Mouse (Mus musculus) mesoderm, embryonic 11.5 days (tissue): Measurements from ENCODE around the gene Ccr6.

Experiments used
- DNase-seq: peaks from one replicate; pipeline ENCODE4 v3.0.0-alpha.2; 2012; ENCODE audit warnings: low read depth, low spot score

Gene Ccr6

DNA sequence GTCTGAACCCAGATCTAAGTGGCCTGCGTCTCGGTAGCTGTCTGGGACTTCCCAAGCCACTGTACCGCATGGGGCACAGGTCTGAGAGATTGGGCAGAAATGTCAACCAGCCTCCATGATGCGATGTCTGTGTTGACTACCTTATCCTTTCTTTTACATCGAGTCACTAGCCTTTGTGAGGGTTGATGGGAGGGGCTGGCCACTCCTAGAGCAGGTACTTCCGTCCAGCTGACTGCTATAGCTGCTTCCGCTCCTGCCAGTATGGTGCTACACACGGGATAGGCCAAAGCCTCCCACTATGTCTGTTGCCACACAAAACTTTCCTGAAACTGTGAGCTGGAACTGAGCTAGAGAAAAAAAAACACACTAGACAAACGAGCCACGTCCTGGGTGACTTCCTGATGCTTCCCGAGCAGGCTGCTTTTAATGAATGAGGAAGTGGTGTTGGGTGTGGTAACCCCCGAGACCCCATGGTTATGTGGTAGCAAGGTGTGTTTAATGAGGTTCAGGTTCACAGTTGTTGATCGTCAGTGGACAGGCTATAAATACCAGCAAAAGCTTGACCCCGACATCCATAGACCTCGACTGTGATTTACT lies 2.1 kb upstream of the Ccr6 start:
- DNase-seq: no peak

DNA sequence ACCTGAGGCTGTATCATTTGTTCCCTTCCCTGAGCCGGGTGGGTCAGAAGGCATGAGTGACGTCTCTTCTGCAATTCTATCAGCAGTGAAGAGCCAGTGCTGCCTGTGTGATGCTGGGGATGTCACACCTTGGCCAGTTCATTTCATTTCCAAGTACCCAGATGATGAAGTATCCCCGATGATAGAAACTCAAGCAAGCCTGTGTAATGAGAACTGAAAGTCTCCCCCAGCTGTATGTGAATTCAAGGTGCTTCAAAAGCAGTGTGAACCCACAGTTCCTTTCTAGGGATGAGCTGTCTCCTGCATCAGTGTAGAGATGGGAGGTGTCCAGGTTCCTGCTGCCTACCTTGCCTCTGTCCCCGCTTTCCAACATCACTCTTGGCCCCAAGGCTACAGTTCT lies 1.3 kb upstream of the Ccr6 start:
- no peak for DNase-seq

DNA sequence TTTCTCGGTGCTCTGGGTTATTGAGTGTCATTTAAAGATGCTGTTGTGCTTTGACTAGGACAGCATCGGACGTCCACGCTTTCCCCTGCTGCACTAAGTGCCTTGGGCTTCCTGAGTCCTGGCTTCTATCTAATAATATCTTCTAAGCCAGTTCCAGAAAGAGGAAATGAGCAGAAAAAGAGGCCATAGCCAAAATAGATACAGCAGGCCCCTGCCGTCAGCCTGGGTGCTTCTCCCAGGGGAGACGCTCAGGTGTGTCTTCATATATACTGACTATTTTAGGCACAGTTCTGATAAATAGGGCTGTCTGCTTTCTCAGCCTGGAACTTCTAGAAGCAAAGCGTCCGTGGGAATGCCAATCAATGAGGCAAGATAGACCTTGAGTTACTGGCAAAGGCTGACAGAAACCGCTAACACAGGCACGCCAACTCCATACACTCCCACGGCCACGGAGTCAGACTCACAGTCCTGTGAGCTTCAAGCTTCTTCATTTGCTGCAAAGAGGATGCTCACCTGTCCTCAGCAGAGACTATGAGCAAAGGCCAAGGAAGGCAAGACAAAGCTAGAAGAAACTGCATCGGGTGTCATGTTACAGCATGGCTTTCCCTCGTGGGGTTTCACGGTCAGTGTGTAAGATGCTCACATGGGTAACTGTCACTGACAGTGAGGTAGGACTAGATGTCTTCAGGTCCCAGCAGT lies 2.3 kb downstream of the Ccr6 start:
- no peak for DNase-seq

DNA sequence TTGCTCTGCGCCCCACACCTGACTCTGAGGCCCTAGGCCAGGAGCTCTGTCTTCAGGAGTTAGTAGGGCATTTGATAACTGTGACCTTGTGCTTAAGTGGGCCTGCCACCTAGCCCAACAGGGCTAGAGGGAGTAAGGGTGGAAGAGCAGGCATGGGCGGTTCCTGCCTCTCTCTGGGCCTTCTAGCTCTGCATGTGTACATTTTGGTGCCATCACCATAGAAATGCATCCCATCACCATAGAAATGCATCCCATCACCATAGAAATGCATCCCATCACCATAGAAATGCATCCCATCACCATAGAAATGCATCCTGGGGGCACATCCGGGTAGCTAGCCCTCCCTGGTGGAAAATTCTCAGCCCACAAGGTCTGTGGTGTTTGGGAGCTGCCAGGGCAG lies 3.7 kb downstream of the Ccr6 start:
- no peak for DNase-seq

DNA sequence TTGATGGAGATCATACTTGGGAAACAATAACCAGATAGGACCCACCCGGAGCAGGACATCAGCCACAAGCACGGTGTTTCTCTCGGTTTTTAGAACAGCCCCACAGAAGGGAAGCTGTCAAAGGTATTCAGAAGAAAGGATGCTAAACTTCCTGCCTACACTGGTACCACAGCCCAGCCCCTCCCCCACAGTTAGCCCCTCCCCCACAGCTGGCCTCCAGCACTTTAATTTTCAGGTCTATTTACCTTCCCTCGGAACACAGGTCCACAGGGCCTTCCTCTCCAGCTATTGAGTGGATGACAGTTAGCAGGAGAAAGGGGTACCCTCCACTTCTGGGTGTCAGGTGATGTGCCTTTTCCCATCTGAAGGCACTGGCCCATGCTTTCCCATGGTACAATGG lies 4.7 kb downstream of the Ccr6 start:
- no peak for DNase-seq

DNA sequence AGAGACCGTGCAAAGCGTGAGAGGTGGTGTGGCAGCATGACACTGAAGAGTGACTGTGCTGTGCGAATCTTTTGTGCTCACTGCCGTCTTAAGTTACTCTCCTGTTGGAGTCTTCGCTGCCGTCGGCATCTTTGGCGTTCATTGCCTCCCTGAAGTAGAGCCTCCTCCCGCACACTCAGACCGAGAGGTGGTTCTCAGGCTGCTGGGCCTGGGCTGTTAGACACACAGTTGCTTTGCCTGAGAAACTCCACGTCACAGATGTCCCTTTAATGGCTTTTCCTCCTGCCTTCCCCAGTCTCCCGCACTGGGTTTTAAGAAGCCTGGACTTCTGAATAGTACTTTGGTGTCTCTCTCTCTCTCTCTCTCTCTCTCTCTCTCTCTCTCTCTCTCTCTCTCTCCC lies 5.8 kb downstream of the Ccr6 start:
- DNase-seq: no peak

DNA sequence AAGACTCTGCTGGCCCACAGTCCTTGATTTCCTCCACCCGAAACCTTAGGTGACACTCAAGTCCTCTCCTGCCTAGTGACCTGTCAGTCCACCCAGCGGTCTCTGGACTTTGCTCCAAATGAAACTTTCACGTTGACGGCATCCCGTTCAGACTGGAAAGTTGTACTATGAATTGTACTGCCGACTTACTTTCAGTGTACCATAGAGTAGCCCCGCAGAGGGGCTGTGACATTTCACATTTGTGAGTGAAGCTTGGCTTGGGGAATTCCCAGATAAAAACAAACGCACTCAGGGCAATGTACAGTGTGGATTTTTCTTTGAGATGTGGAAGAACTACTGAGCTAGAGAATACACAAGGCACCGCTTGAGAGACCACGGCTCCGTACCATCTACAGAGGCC lies 6.3 kb downstream of the Ccr6 start:
- no peak for DNase-seq

DNA sequence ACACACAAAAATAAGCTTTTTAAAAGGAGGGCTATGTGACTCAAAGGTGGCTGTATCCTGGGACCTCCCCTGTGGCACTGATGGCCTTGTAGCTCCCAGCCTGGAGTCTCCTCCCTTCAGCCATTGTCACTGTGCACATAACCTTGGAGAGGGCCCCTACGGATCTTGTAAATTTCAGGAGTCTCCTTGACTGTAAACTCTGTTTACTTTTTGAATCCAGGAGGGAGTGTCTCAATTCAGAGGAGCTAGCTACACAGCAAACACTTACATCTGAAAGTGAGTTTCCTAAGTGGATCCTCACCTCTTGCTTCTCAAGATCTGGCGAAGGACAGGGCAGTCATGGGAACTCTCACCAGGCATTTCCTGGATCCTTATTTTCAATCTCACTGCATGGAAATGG lies 8.3 kb downstream of the Ccr6 start:
- no peak for DNase-seq

DNA sequence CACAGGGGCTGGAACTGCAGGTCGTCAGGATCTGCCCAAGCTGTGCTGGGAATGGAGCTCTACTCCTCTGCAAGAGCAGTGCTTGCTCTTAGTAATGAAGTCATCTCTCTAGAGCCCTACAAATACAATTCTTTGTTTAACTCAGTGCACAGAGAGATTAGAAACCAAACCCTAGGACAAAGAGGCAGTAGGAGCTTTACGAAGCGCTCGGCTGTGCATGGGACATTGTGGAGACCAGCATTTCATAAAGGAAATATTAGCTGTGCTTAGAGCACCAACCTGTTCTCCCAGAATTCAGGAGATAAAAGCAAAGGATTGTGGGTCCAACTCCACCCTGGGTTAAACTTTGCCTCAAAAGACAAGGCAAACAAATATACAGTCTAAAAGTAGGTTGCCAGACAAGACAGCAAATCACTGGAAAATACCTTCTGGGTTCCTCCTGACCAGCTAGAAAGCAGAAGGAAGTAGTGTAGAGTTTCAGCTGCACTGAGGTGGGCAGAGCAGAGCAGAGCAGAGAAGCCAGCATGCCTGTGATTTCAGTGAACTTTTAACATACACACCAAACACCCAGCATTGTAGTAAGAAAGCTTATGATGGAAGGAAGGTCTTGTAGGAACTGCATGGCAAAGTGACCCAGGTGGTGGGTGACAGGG lies 10.4 kb downstream of the Ccr6 start:
- DNase-seq: no peak

DNA sequence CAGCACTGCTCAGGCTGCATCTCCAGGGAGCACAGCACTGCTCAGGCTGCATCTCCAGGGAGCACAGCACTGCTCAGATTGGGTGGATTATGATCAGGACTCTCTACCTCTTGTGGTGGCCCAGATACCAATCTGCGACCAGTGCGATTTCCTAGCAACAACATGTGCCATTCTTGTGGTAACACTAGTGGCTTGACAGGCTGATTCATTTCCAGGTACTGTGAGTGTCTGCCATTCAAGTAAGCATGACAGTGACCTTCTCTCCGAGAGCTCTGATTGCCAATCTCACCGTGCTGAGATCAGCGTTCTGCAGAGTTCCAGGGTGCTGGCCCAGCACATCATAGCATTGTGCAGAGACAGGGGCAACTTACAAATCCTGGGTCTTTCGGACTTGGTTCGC lies 15.9 kb downstream of the Ccr6 start:
- DNase-seq: no peak

DNA sequence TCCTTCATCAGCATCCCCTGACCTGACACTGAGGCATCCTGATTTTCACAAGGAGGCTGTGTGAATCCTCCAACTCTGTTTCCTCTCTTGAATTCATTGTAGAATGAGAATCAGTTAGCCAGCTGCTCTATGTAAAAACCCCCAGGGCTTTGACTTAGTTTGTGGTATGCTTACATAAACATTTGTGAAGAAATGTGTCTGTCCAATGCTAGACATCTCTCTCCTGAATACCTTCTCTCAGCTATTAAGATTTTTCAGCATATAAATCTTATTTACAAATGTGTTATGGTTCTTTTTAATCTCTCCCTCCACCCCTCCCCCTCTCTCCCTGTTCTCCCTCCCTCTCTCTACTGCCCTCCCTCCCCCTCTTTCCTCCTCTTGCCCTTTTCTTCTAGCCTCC lies 18.4 kb downstream of the Ccr6 start:
- DNase-seq: no peak

DNA sequence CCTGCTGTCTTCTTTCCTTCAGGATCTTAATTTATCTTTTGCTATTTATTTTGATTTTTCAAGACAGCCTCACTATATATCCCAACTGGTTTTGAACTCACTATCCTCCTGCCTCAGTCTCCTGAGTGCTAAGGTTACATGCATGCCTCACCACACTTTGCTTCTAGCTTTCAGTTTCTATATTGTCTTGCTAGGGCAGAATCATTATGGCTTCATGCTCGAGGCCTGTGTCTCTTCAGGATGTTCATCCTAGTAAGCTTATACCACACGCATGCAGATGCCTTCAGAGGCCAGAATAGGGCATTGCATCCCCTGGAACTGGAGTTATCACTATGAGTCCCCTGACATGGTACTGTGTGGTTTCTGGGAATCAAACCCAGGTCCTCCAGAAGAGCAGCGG lies 19.1 kb downstream of the Ccr6 start:
- no peak for DNase-seq

DNA sequence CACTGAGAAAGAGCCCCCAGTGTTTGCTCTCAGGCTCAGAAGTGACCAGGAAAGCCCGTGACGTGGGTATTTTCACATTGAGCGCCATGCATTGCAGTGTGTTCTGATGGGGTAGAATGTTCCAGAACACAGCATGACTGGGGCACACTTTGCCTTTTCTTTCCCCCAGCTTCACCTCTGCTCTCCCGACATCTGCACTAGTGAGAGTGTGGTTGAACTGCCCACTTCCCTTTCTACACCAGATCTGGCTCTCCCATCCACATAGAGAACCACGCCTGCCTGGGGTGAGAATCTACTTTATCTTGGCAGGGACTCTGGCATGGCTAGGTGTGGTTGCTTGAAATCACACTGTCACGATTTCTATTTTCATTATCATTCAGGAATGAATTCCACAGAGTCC lies 19.7 kb downstream of the Ccr6 start:
- no peak for DNase-seq

DNA sequence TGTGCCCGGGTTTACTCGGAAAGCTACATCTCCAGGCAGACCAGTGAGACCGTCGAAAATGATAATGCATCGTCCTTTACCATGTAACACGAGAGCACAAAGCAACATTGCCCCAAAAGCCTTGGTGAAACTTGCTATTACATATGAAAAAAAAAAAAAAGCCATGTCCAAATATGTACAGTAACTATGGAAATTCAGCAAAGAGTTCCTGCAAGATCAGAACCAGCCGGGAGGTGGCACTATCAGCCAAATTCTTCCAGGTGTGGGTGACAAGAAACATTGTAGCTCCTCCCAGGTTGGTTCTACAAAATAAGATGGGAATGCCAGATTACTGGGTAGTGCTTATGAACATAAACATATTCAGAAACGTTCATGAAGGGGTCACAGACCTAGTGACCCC lies 21.1 kb downstream of the Ccr6 start:
- DNase-seq: no peak

DNA sequence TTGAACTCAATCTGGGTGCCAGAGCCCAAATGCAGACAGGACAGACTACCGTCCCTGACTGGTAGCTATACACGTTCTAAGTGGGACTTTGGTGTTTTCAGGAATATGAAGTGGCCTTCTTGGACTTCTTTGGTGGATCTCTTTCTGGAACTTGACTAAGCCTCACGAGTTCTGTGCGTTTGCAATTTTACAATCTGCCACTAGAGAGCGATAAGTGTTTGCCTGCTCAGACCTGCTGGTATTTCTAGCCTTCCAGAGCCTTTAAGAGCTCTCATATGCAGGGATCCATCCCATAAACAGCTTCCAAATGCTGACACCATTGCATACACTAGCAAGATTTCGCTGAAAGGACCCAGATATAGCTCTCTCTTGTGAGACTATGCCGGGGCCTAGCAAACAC lies 28.8 kb downstream of the Ccr6 start:
- DNase-seq: peak; percentile 57

DNA sequence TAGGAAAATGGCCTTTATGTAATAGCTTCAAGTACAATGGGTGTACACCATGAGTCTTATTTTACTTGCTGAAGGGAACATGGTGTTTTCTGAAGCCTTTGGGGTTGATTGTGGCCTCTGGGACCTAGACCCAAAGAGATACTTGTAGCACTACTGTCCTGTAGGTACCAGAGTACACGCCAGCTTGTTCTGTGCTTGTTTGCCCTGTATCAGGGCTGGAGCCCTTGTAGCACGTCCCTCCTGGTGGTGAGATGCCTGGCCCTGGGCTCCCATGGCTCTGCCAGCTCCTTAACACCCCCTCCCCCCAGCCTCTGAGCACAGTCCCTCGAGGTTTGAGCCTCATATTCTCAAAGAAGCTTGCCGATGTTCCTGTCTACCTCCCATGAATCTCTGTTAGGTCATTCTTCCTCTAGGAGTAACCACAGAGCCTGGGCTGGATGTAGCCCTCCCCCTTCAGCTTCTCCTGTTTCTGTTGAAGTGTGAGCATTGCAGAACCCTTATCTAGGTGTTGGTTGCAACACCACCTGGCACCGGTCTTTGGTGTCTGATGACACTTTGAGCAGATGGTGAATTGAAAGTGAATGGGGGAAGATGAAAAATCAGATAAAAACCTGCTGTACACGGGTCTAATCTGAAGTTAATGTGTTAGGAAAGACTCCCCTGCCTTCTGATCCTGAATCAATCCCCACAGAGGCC lies 36.4 kb downstream of the Ccr6 start:
- DNase-seq: no peak

DNA sequence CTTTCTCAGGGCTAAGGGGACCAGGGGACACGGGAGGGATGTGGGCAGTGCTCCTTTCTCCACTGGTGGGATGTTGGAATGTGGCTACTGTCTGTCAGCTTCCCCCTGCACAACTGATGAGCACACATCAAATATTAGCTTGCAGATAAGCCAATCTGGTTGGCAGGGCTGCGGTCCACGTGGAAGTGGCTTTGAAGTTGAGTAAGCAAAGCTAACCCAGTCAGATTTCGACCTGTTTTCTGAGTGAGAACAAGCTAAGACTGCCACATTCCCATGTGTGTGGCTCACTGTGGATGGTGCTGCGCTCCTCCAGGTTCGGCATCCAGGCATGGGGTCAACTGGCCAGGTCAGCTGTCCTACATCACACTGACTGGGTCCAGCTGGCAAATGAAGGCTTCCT lies 37.1 kb downstream of the Ccr6 start:
- DNase-seq: no peak

DNA sequence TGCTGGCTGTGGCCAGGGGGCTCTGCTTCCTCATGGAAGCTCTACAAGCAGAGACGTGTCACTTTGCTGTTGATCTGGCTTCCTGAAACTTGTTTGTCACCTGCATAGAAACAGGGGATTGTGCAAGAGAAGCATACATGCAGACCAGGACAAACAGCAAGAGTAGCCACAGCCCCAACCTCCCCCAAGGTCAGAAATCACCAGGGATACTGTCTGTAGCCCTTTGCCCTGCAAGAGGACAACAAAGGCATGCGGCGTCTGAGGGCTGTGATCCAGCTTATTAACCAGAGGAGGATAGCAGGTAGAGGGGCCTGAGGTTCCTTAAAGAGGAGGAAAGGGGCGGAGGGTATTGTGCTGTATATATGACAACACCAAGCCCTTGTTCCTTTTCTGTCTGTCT lies 40.2 kb downstream of the Ccr6 start:
- no peak for DNase-seq

DNA sequence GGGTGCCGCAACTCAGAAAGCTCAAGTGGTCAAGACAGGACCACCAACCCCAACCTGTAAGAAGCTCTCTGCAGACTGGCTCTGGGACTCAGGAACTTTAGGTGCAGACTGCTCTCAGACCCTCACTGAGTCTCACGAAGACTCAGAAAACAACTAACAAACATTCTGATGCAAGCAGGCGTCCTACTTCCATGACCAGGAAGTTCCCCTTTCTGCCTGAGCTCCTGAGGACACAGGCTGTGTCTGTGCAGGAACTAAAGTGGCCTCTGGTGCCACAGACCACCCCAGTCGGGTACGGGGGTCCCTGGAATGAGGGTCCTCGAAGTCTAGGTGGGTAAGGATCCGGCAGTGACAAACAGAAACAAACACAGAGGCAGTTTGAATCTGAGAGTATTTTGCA lies 40.8 kb downstream of the Ccr6 start:
- no peak for DNase-seq

DNA sequence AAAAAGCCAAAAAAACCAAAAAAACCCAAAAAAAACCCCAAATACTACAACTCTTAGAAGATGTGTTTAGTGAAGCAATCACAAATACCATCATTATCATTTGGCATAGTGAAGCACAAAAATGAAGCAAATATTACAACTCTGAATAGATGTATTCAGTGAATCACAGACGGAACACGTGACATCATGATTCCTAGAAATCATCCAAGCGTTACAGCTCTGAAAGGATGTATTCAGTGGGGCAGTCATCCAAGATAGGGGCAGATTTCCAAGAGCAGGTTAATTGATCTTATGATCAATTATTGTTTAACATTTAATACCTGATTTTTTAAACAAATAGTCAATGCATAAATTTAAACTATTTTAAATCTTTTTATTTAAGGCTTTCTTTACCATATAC lies 41.4 kb downstream of the Ccr6 start:
- no peak for DNase-seq

DNA sequence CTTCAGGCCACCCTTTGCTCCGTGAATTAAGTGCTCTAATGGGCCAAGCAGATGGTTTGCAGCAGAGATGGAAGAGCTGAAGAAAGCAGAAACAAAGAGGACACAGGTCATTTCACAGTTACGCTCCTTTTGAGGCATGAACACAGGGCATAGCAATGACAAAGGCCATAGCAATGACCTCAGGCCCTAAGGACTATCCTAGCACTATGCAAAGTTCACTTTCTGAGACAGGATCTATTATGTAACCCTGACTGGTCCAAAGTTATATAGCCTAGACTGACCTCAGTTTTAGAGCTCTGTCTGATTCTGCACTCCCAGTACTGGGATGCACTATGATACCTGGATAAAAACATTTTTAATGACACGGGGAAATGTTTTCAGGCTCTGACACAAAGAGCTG lies 42.5 kb downstream of the Ccr6 start:
- no peak for DNase-seq

DNA sequence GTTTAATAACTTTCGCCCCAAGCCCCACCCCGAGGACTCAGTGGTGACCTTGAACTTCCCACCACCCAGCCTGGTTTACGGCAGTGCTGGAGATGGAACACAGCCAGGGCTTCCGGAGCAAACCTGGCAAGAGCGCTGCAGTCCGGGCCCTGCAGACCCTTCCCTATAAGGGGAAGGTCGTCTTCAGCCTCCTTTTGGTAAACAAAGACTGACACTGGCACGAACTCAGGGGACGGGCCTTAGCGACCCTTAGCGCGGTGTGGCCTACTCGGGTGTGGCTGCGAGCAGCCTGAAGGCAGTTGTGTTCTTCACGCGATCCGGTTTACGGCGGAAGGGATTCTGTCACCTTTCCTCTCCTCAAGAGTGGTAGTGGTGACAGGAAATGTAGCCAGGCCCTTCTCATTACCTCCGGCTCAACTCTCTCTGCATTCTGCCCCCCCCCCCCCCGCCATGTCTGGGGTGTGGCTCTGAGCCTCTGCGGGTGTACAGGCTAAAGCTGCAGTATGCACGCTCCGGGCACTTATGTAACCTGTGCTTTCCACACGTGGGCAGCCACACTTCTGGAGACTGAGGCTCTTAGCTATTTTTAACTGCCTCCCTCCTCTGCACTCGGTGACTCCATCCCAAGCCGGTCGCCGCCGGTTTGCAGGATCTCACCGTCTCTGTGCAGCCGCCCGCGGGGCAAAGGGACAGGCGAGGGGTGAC lies 47.1 kb downstream of the Ccr6 start, which contains the start of gene Mpc1:
Gene Mpc1, plus strand, starts transcription at position 84 of the 705 bp plus-strand sequence.
- peak; percentile 48 for DNase-seq
